Mouse (Mus musculus) ES-Bruce4 (cell line): ENCODE data around the gene Gpr39. TPM values are rescaled to one million over a fixed set of nuclear protein-coding genes. Genes with fewer than 3 reads are reported as not detected.

Experiments used
- H3K27ac ChIP-seq: 2 replicates; pipeline ENCODE4 v1.5.1; 2012; ENCODE audit warnings: low read length, inconsistent platforms; ENCODE audit not compliant: insufficient read depth
- H3K27me3 ChIP-seq: 2 replicates; pipeline ENCODE4 v1.6.1; 2012; ENCODE audit warnings: mild to moderate bottlenecking, low read length, inconsistent platforms; ENCODE audit not compliant: control insufficient read depth, poor library complexity, insufficient read depth, severe bottlenecking
- H3K36me3 ChIP-seq: 2 replicates; pipeline ENCODE4 v1.6.1; 2012; ENCODE audit warnings: inconsistent platforms, mild to moderate bottlenecking, low read length, moderate library complexity; ENCODE audit not compliant: control insufficient read depth, poor library complexity, insufficient read depth, severe bottlenecking
- H3K4me1 ChIP-seq: one replicate; pipeline ENCODE4 v1.8.1; 2011; ENCODE audit warnings: low read length; ENCODE audit not compliant: control insufficient read depth, insufficient read depth
- H3K4me3 ChIP-seq: 2 replicates; pipeline ENCODE4 v1.5.1; 2011; ENCODE audit warnings: low read depth, mild to moderate bottlenecking, low read length
- H3K9ac ChIP-seq: 2 replicates; pipeline ENCODE4 v1.6.1; 2012; ENCODE audit warnings: low read depth, mild to moderate bottlenecking, inconsistent platforms; ENCODE audit not compliant: poor library complexity, severe bottlenecking
- H3K9me3 ChIP-seq: replicated peaks from 2 replicates; pipeline ENCODE4 v1.6.1; 2012; ENCODE audit warnings: mild to moderate bottlenecking, low read length, inconsistent platforms; ENCODE audit not compliant: control insufficient read depth, poor library complexity, insufficient read depth, severe bottlenecking
- CTCF ChIP-seq: IDR thresholded peaks from one replicate; pipeline ENCODE4 v1.8.1; 2011; ENCODE audit warnings: low read depth, low read length
- EP300 ChIP-seq: IDR thresholded peaks from 2 replicates; pipeline ENCODE4 v1.6.1; 2011; ENCODE audit warnings: low read depth, low read length; ENCODE audit not compliant: insufficient read depth
- POLR2A ChIP-seq: IDR thresholded peaks from one replicate; pipeline ENCODE4 v1.8.1; 2011; ENCODE audit warnings: low read length; ENCODE audit not compliant: insufficient read depth
- polyA plus RNA-seq: library from polyadenylated mRNA; stranded (reverse); fragments of >200 nt; gene quantifications from 2 replicates; pipeline ENCODE4 v1.2.4, GENCODE M21; 2011; ENCODE audit warnings: low read depth; ENCODE audit not compliant: missing spikeins, insufficient read depth, insufficient read length

Gene Gpr39
- polyA plus RNA-seq, 1 experiment, result 0.93 TPM

DNA sequence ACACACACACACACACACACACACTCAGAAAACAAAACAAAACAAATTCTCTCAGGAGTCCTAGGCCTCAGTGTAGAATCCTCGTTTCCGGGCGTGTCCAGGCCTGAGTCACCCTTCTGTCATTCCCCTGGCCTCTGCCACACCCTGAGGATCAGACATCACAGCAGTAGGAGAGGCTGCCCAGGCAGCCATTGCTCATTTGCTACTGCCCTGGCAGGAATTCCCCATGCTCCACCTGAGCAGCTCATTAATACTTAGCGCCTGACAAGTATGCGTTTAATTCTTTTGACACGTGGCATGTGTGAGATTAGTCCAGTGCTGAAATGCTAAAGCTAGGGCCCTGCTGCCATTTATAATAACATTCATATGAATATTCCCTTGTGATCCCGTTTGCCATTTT lies 25.0 kb downstream of the Gpr39 start:
- TF ChIP-seq EP300 (no peak), CTCF (no peak), POLR2A (no peak)
- Histone ChIP-seq H3K27me3 (no peaks in the 10 kb centered on the region), H3K4me3 (no peak overlapping the region), H3K4me1 (no peaks in the 10 kb centered on the region), H3K9me3 (peaks cover 11% of the 10 kb centered on the region; the same call in 1 of the 2 replicates), H3K36me3 (no peaks in the 10 kb centered on the region), H3K9ac (no peak overlapping the region), H3K27ac (no peak overlapping the region)

DNA sequence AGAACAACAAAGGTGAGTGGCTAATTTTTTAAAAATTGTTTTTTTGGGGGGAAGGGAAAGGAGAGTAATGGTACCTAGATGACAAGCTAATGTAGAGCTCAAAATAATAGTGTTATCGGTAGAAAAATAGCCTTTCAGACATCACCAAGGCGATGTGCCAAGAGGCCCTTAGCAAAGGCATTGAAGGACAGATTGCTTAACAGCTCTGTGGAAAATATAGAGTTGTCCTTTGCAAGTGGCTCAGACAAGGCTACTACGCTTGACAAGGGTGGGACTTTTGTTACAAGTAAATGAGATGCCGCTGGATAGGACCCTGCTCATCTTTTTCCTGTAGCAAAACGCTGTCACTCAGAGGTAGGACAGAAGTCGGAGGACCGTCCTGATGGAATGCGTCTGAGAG lies 25.5 kb downstream of the Gpr39 start:
- TF ChIP-seq POLR2A (no peak), CTCF (no peak), EP300 (no peak)
- H3K4me1 ChIP-seq, result no peaks in the 10 kb centered on the region
- H3K27ac ChIP-seq, result no peak overlapping the region
- peaks cover 11% of the 10 kb centered on the region; the same call in 1 of the 2 replicates for H3K9me3 ChIP-seq
- H3K4me3 ChIP-seq, result no peak overlapping the region
- no peaks in the 10 kb centered on the region for H3K36me3 ChIP-seq
- no peak overlapping the region for H3K9ac ChIP-seq
- H3K27me3 ChIP-seq, result no peaks in the 10 kb centered on the region

DNA sequence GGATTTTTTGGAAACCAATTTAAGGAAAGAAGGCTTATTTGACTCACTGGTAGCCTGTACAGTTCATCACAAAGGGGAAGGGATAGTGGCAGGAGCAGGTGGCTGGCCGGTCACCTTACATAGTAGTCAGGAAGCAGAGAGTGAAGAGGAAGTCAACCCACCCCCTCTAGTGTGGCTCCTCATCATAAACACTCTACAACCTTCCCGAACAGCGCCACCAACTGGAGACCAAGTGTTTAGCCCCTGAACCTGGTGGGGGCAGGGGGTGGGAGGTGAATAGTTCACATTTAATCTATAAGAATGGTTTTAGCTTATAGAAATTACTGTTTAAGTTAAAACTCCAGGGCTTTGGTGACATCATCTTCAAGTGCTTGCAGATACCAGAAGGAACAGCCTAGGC lies 28.6 kb downstream of the Gpr39 start:
- H3K36me3 ChIP-seq, result no peaks in the 10 kb centered on the region
- no peak overlapping the region for H3K27ac ChIP-seq
- TF ChIP-seq CTCF (peak; percentile 39), POLR2A (no peak), EP300 (no peak)
- peaks cover 5% of the 10 kb centered on the region; the same call in 1 of the 2 replicates for H3K9me3 ChIP-seq
- H3K4me1 ChIP-seq, result no peaks in the 10 kb centered on the region
- H3K9ac ChIP-seq, result no peak overlapping the region
- no peaks in the 10 kb centered on the region for H3K27me3 ChIP-seq
- H3K4me3 ChIP-seq, result no peak overlapping the region

DNA sequence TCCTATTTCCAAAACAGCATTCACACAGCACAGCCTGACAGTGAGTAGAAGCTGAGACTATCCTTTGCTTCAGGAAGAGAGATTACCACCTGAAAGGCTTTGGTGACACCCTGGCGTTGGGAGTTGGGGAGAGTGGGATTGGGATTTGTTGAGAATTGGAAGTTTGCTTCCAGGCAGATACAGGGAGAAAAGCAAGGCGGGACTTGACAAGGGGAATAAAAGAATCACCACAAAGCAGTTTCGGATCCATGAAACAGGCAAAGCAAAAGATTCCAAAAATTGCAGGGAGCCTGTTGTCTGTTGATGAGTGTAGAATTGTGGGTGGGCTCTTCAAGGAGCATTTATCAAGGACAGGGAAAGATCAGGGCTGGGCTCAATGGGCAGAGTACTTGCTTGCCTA lies 38.5 kb downstream of the Gpr39 start:
- no peaks in the 10 kb centered on the region for H3K36me3 ChIP-seq

DNA sequence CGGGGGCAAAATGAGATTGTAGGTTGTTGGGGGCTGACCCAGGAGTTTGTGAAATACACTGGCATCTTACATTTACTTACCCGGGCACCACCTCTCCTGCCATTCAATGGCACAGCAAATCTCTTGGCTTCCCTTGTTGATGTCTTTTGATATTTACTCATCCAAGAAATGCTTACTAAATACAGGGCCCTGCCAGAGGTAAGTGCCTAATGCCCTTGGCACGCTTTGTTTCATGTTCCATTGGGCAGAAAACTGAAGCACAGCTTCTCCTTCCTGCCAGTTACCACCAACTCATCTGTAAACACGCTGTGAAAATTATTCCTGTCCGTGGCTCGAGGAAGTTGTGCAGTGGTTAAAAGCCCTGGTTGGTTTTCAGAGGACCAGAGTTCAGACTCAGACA lies 39.4 kb downstream of the Gpr39 start:
- no peak overlapping the region for H3K9ac ChIP-seq
- no peak overlapping the region for H3K27ac ChIP-seq
- no peaks in the 10 kb centered on the region for H3K36me3 ChIP-seq
- H3K4me3 ChIP-seq, result no peak overlapping the region
- H3K27me3 ChIP-seq, result no peaks in the 10 kb centered on the region
- H3K9me3 ChIP-seq, result no peaks in the 10 kb centered on the region
- no peaks in the 10 kb centered on the region for H3K4me1 ChIP-seq
- TF ChIP-seq EP300, result no peak
- TF ChIP-seq POLR2A, result no peak
- TF ChIP-seq CTCF, result no peak

More for the DNA sequence above, 38.5 kb downstream of the Gpr39 start:
- Histone ChIP-seq H3K27ac (no peak overlapping the region), H3K4me3 (no peak overlapping the region), H3K27me3 (no peaks in the 10 kb centered on the region), H3K4me1 (no peaks in the 10 kb centered on the region), H3K9me3 (no peaks in the 10 kb centered on the region), H3K9ac (no peak overlapping the region)
- TF ChIP-seq POLR2A, result no peak

DNA sequence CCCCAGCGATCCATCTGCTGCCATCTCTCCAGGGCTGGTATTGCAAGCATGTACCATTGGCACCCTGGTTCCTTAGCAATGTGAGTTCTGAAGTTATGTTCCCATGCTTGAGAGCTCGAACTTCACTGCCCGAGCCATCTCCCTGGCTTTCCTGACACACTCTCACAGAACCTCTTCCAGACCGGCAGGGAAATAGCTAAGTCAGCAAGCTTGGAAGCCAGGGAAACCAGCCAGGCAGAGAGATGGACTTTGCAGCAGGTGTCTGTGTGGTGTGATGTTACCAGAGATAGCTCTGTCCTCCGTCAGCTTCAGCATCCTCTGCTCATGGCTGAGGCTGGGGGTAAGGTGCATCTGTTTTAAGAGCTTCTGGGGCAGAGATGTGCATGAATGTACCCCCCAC lies 41.1 kb downstream of the Gpr39 start:
- H3K4me3 ChIP-seq, result no peak overlapping the region
- TF ChIP-seq EP300, result no peak
- TF ChIP-seq CTCF, result no peak
- TF ChIP-seq POLR2A, result no peak
- no peaks in the 10 kb centered on the region for H3K36me3 ChIP-seq
- H3K9me3 ChIP-seq, result no peaks in the 10 kb centered on the region
- no peak overlapping the region for H3K9ac ChIP-seq
- no peaks in the 10 kb centered on the region for H3K4me1 ChIP-seq
- H3K27ac ChIP-seq, result no peak overlapping the region
- no peaks in the 10 kb centered on the region for H3K27me3 ChIP-seq
